Comparison of ENCODE assay signal across 9 mouse cellular contexts in genomic region chr16:31191818-31192217, GRCm38 (mm10). TPM values are rescaled to one million over a fixed set of nuclear protein-coding genes. Genes with fewer than 3 reads are reported as not detected.
DNase-seq lines count a peak whose midpoint lies in the region; ATAC-seq and TF ChIP-seq lines count a peak whose summit lies in the region.
"Had no signal": no experiment of that assay in that cellular context is flagged by ENCODE, and none has a peak within 500 bp of the region (broad histone marks: within the 10 kb centered on the region; RNA-seq: fewer than 3 reads in every experiment).

No protein-coding gene starts in this region.

- H3K36me3 ChIP-seq in intestine, embryonic 16.5 days (ENCODE audit: control insufficient read depth, insufficient read depth, low read length) = no peaks in the 10 kb centered on the region
- H3K36me3 ChIP-seq in myocyte (ENCODE audit: control insufficient read depth, insufficient read depth) = no peaks in the 10 kb centered on the region

- peaks cover 48% of the 10 kb centered on the region for H3K4me1 ChIP-seq in intestine, embryonic 16.5 days (ENCODE audit: control insufficient read depth, insufficient read depth, low read length)

- DNase-seq in A20 (ENCODE audit: low read depth, low spot score) = peak; percentile 86
- DNase-seq in MEL-GATA-1-ER (ENCODE audit: extremely low read depth, low read depth) = peak; percentile 76
- DNase-seq in right cerebral cortex, adult 2 months (ENCODE audit: low spot score in 2 of 2) = no peak
- no peak for DNase-seq in left cerebral cortex, adult 18-20 months (ENCODE audit: low spot score in 2 of 2)
- DNase-seq in urinary bladder, adult 2 months (ENCODE audit: low spot score) = no peak
- no peak for DNase-seq in left cerebral cortex, adult 8-10 months (ENCODE audit: low spot score in 2 of 2)

- ATAC-seq in intestine, embryonic 16.5 days = peak; percentile 43
- ATAC-seq: hindbrain, embryonic 16.5 days had no signal

- no peak overlapping the region for H3K9ac ChIP-seq in intestine, embryonic 16.5 days (ENCODE audit: low read depth, low read length)

- H3K27me3 ChIP-seq in intestine, embryonic 16.5 days (replicated peaks; ENCODE audit: control insufficient read depth, insufficient read depth, low read length) = no peaks in the 10 kb centered on the region
- no peaks in the 10 kb centered on the region for H3K27me3 ChIP-seq in myocyte (ENCODE audit: control insufficient read depth, insufficient read depth, insufficient read length)

- no peak overlapping the region for H3K4me3 ChIP-seq in intestine, embryonic 16.5 days (ENCODE audit: low read length)
- no peak overlapping the region for H3K4me3 ChIP-seq in myocyte

- 45% methylated on average over 6 of the region's 6 CpGs for WGBS in intestine, embryonic 16.5 days

- H3ac ChIP-seq in myocyte (ENCODE audit: control insufficient read depth, insufficient read length) = no peak overlapping the region

- TF ChIP-seq POLR2A in myocyte (IDR thresholded peaks at IDR 0.05; ENCODE audit: insufficient read length, low read depth) = no peak

- peaks cover 85% of the 10 kb centered on the region for H3K79me2 ChIP-seq in myocyte (ENCODE audit: control insufficient read depth, insufficient read depth)

- H3K27ac ChIP-seq in intestine, embryonic 16.5 days (ENCODE audit: low read length) = peak overlapping the region; percentile 59

- peak overlapping the region; percentile 26; the same call in 1 of the 2 replicates for H3K4me2 ChIP-seq in intestine, embryonic 16.5 days (ENCODE audit: low read depth, low read length)
- peak overlapping the region; percentile 18 for H3K4me2 ChIP-seq in myocyte (ENCODE audit: low read depth)

- H3K9me3 ChIP-seq in intestine, embryonic 16.5 days (ENCODE audit: control insufficient read depth, low read length) = no peaks in the 10 kb centered on the region

TF ChIP-seq in myocyte, 11 proteins besides CTCF, POLR2A, EP300 and RAD21:
- no peak for TF ChIP-seq MAX (IDR thresholded peaks at IDR 0.05; ENCODE audit: low read depth)
- TF ChIP-seq REST (IDR thresholded peaks at IDR 0.05; ENCODE audit: insufficient read depth, insufficient read length) = no peak
- TF ChIP-seq MYOD1 (IDR thresholded peaks at IDR 0.05; ENCODE audit: control insufficient read depth in 1 of 3, insufficient read length in 2 of 3, low read depth in 2 of 3) = no peak
- TF ChIP-seq POLR2AphosphoS2 (IDR thresholded peaks at IDR 0.05; ENCODE audit: insufficient read length, low read depth) = no peak
- TF ChIP-seq CEBPB (IDR thresholded peaks at IDR 0.05; ENCODE audit: insufficient read depth, poor library complexity, severe bottlenecking) = no peak
- no peak for TF ChIP-seq SRF (IDR thresholded peaks at IDR 0.05; ENCODE audit: control insufficient read depth, insufficient read length, low read depth)
- no peak for TF ChIP-seq USF1 (IDR thresholded peaks at IDR 0.05; ENCODE audit: low read depth)
- no peak for TF ChIP-seq MYOG (IDR thresholded peaks at IDR 0.05; ENCODE audit: control insufficient read depth in 1 of 3, insufficient read depth in 1 of 3, insufficient read length in 2 of 3, low read depth in 2 of 3)
- no peak for TF ChIP-seq E2F4 (IDR thresholded peaks at IDR 0.05; ENCODE audit: insufficient read depth)
- TF ChIP-seq TCF3 (IDR thresholded peaks at IDR 0.05; ENCODE audit: insufficient read length, low read depth) = no peak
- no peak for TF ChIP-seq TCF12 (IDR thresholded peaks at IDR 0.05; ENCODE audit: insufficient read depth, poor library complexity, severe bottlenecking)

RNA-seq across cellular contexts. Expression of gene Acap2, which starts 9.2 kb away (rescaled TPM):
- 14.7 and 17.7 TPM in 2 replicates for polyA plus RNA-seq in intestine, embryonic 16.5 days (2015; fragmentation: Nextera tagmentation; extraction: Ambion mirVana)
- polyA plus RNA-seq in myocyte (2012; fragmentation: generic; extraction: Trizol) = 6.3 TPM
- 100 to 1,000 TPM; 102 TPM for total RNA-seq in left cerebral cortex, adult 18-20 months (2021)
- polyA plus RNA-seq in urinary bladder, adult 2 months (2012; rRNA removed) = 40.7 and 42.0 TPM in 2 replicates
- 100 to 1,000 TPM in 2 of 4 experiments, 10 to 100 TPM in 2; 90.2 to 111 (median 99.5) TPM for total RNA-seq in left cerebral cortex, adult 8-10 months (2022)

Comparison
In these comparisons a context has a peak if more than half of its experiments do, and no peak if none do; other contexts are left out.
1. DNase-seq: peak in A20 (single experiment) and MEL-GATA-1-ER (single experiment); none in right cerebral cortex, adult 2 months (0 of 2), left cerebral cortex, adult 18-20 months (0 of 2), urinary bladder, adult 2 months (single experiment) and left cerebral cortex, adult 8-10 months (0 of 2).